Comparison of ENCODE assay signal across 8 mouse cellular contexts in the genomic region with DNA sequence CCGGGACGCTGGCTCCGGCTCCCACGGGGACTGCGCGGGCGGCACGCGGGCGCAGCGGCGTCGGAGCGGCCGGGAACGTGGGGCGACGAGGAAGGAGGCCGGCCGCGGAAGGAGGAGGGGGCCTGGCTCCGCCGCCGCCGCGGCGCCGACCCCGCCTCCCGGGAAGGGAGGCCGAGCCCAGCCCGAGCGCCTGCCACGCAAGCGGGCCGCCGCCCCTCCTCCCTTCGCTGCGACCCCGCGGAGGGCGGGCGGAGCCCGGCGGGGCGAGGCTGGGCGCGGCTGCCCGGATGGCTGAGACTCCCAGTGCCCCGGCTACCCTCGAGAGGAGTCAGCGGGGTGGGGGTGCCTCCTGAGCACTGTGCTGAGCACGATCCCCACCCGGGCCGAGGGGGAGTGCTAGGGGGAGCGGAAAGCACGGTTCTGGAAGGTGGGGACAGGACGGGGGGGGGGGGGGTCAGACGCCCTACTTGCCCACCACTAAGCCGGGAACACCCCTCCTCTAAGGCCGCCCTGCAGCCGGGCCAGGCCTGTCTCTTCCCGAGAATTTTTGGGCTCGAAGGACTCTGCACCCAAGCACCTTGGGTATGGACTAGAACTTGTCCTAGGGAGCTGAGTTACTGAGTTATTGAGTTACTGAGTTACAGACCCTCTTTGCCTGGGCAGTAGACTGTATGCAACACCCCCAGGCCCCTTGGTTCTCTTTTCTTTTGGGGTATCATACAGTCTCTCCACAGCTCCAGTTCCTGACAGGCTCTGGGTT. TPM values are rescaled to one million over a fixed set of nuclear protein-coding genes. Genes with fewer than 3 reads are reported as not detected.
DNase-seq lines count a peak whose midpoint lies in the region; ATAC-seq lines count a peak whose summit lies in the region.

A gene (minus strand): TSS at position 151 of the 760 bp plus-strand sequence.

- peak within 1 kb of the TSS; percentile 78 for H3K4me2 ChIP-seq in heart, embryonic 15.5 days
- H3K4me2 ChIP-seq in neural tube, embryonic 15.5 days: peak within 1 kb of the TSS; percentile 77

- ATAC-seq in erythroid progenitor cell, adult 5-6 weeks (replicated peaks; ENCODE audit: low FRiP score, poor library complexity, severe bottlenecking): no peak
- peak; percentile 88 for ATAC-seq in heart, embryonic 15.5 days (replicated peaks; ENCODE audit: insufficient number of reproducible peaks, insufficient read depth, low FRiP score, low read depth)
- peak; percentile 90 for ATAC-seq in neural tube, embryonic 15.5 days (ENCODE audit: low FRiP score)

- WGBS in heart, embryonic 15.5 days: 1% methylated on average over 61 of the region's 64 CpGs
- under 1% methylated on average over 40 of the region's 64 CpGs for WGBS in neural tube, embryonic 15.5 days

- H3K4me3 ChIP-seq in heart, embryonic 15.5 days: peak within 1 kb of the TSS; percentile 88
- peak within 1 kb of the TSS; percentile 87 for H3K4me3 ChIP-seq in neural tube, embryonic 15.5 days (replicated peaks)

- H3K9me3 ChIP-seq in heart, embryonic 15.5 days (replicated peaks): no peaks in the 10 kb centered on the region
- no peaks in the 10 kb centered on the region for H3K9me3 ChIP-seq in neural tube, embryonic 15.5 days (replicated peaks)

- no peaks in the 10 kb centered on the region for H3K27me3 ChIP-seq in heart, embryonic 15.5 days
- no peaks in the 10 kb centered on the region for H3K27me3 ChIP-seq in neural tube, embryonic 15.5 days (replicated peaks)

- no peaks in the 10 kb centered on the region for H3K36me3 ChIP-seq in heart, embryonic 15.5 days
- 0 out of 2 replicates have a peak, but pooled peaks cover 4% of the 10 kb centered on the region for H3K36me3 ChIP-seq in neural tube, embryonic 15.5 days

- peak; percentile 47 for DNase-seq in ES-CJ7 (ENCODE audit: low read depth, low spot score)
- peak; percentile 66 for DNase-seq in brain, adult 2 months (ENCODE audit: low read depth, low spot score)
- peak; percentile 89 for DNase-seq in kidney, postnatal 10 days
- DNase-seq in lung, adult 18-20 months: peak; percentile 73 to 85
- peak; percentile 71 to 76 for DNase-seq in thymus, postnatal 36 days

- H3K9ac ChIP-seq in heart, embryonic 15.5 days: peak within 1 kb of the TSS; percentile 94
- peak within 1 kb of the TSS; percentile 87 for H3K9ac ChIP-seq in neural tube, embryonic 15.5 days (replicated peaks)

- peaks cover 47% of the 10 kb centered on the region for H3K4me1 ChIP-seq in heart, embryonic 15.5 days (replicated peaks)
- peaks cover 46% of the 10 kb centered on the region for H3K4me1 ChIP-seq in neural tube, embryonic 15.5 days

- peak within 1 kb of the TSS; percentile 95 for H3K27ac ChIP-seq in heart, embryonic 15.5 days
- H3K27ac ChIP-seq in neural tube, embryonic 15.5 days (replicated peaks): peak within 1 kb of the TSS; percentile 85

RNA-seq across cellular contexts. Expression of the gene that starts here (rescaled TPM):
- total RNA-seq in erythroid progenitor cell, adult 5-6 weeks (2015; ENCODE audit: low replicate concordance): 17.7 and 20.5 TPM in 2 replicates
- total RNA-seq in erythroid progenitor cell, adult 5-6 weeks (2017; ENCODE audit: low replicate concordance): 13.2 and 14.5 TPM in 2 replicates
- polyA plus RNA-seq in heart, embryonic 15.5 days (2015; fragmentation: Nextera tagmentation; extraction: Ambion mirVana): 75.2 and 94.2 TPM in 2 replicates
- 55.9 and 57.2 TPM in 2 replicates for polyA plus RNA-seq in neural tube, embryonic 15.5 days (2015; fragmentation: Nextera tagmentation; extraction: Ambion mirVana)
